Mouse (Mus musculus) liver, adult 2 months (tissue): Measurements from ENCODE around the gene Gm49384.

Experiments
- CTCF ChIP-seq: fragments of 200-500 bp; IDR thresholded peaks from 2 replicates; pipeline ENCODE4 v1.5.1; 2011; ENCODE audit warnings: low read depth, low read length, control low read depth
- POLR2A ChIP-seq: fragments of 200-500 bp; IDR thresholded peaks from 2 replicates; pipeline ENCODE4 v1.6.1; 2011; ENCODE audit warnings: low read length, control low read depth; ENCODE audit not compliant: insufficient read depth; ENCODE audit errors: extremely low read depth

- TF ChIP-seq CTCF = no peak
- TF ChIP-seq POLR2A = no peak
These were observed 14.0 kb downstream of the Gm49384 start for GRCm38 (mm10) chr12:69190074-69190473.
